Mouse (Mus musculus) olfactory bulb, adult 2 months (tissue): ENCODE measurements at regions not wholly inside any gene's neighbourhood (a gene's known extent, or its start where the extent isn't known, plus 50 kb on each side); places are given as distances from the start of the nearest gene placed in this dataset.
"Not testable (repeated sequence)": the region's sequence is repeated elsewhere in the genome, so short reads cannot be mapped to it uniquely, and the experiment has no call there.

Experiments used
- H3K27ac ChIP-seq: fragments of 200-500 bp; 2 replicates; pipeline ENCODE4 v1.5.1; 2012; ENCODE audit warnings: low read depth, low read length; ENCODE audit not compliant: insufficient read depth
- H3K4me1 ChIP-seq: fragments of 200-500 bp; 2 replicates; pipeline ENCODE4 v1.6.1; 2012; ENCODE audit warnings: low read length; ENCODE audit not compliant: control insufficient read depth, insufficient read depth
- H3K4me3 ChIP-seq: fragments of 200-500 bp; 2 replicates; pipeline ENCODE4 v1.5.1; 2012; ENCODE audit warnings: mild to moderate bottlenecking, low read depth, low read length, moderate library complexity; ENCODE audit not compliant: insufficient read depth
- CTCF ChIP-seq: fragments of 200-500 bp; IDR thresholded peaks from 2 replicates; pipeline ENCODE4 v1.5.1; 2012; ENCODE audit warnings: low read depth, mild to moderate bottlenecking, low read length, moderate library complexity; ENCODE audit not compliant: insufficient read depth
- POLR2A ChIP-seq: fragments of 200-500 bp; IDR thresholded peaks from 2 replicates; pipeline ENCODE4 v1.6.1; 2012; ENCODE audit warnings: mild to moderate bottlenecking, low read depth, low read length, moderate library complexity; ENCODE audit not compliant: insufficient read depth
- WGBS: fragments of 180-500 bp; shearing (Covaris S2); methylation state at CpG from one replicate; pipeline ENCODE4 v1.1.7; 2018; 5-methylcytosine and 5-hydroxymethylcytosine counted together

GRCm38 (mm10) chr3:40405949-40406236 lies 125.2 kb upstream of the Intu start:
- 96% methylated on average over 2 of the region's 2 CpGs for WGBS
- Histone ChIP-seq H3K4me3 (no peak overlapping the region), H3K27ac (no peak overlapping the region), H3K4me1 (no peaks in the 10 kb centered on the region)
- TF ChIP-seq POLR2A (no peak), CTCF (no peak)

- Histone ChIP-seq H3K27ac (no peak overlapping the region), H3K4me1 (no peaks in the 10 kb centered on the region), H3K4me3 (no peak overlapping the region)
- WGBS: 44% methylated on average over 5 of the region's 5 CpGs
- TF ChIP-seq POLR2A: no peak
- no peak for TF ChIP-seq CTCF
These were observed 122.1 kb upstream of the Intu start for GRCm38 (mm10) chr3:40408921-40409488.

- H3K4me1 ChIP-seq: no peaks in the 10 kb centered on the region
- WGBS: 92% methylated on average over 4 of the region's 4 CpGs
- TF ChIP-seq POLR2A (no peak), CTCF (no peak)
- no peak overlapping the region for H3K4me3 ChIP-seq
- H3K27ac ChIP-seq: no peak overlapping the region
These were observed 120.3 kb upstream of the Intu start for GRCm38 (mm10) chr3:40410749-40411310.

GRCm38 (mm10) chr3:40425183-40425844 lies 105.8 kb upstream of the Intu start:
- not testable (repeated sequence) for H3K4me3 ChIP-seq, H3K4me1 ChIP-seq, H3K27ac ChIP-seq
- 75% methylated on average over 18 of the region's 18 CpGs for WGBS

GRCm38 (mm10) chr3:40426070-40426469 lies 105.0 kb upstream of the Intu start:
- H3K4me3 ChIP-seq: no peak overlapping the region
- WGBS: 95% methylated on average over 4 of the region's 4 CpGs
- TF ChIP-seq POLR2A (no peak), CTCF (no peak)
- H3K27ac ChIP-seq: no peak overlapping the region
- no peaks in the 10 kb centered on the region for H3K4me1 ChIP-seq

GRCm38 (mm10) chr3:40428021-40428420 lies 103.1 kb upstream of the Intu start:
- no peaks in the 10 kb centered on the region for H3K4me1 ChIP-seq
- no peak for TF ChIP-seq POLR2A
- no peak for TF ChIP-seq CTCF
- WGBS: 58% methylated on average over 5 of the region's 5 CpGs
- H3K4me3 ChIP-seq: no peak overlapping the region
- no peak overlapping the region for H3K27ac ChIP-seq

- H3K27ac ChIP-seq: no peak overlapping the region
- TF ChIP-seq CTCF: no peak
- TF ChIP-seq POLR2A: no peak
- H3K4me3 ChIP-seq: no peak overlapping the region
- H3K4me1 ChIP-seq: 0 out of 2 replicates have a peak, but pooled peaks cover 4% of the 10 kb centered on the region
- WGBS: 93% methylated on average over 4 of the region's 4 CpGs
These were observed 92.8 kb upstream of the Intu start for GRCm38 (mm10) chr3:40438251-40438650.

GRCm38 (mm10) chr3:40441092-40442036 lies 89.7 kb upstream of the Intu start:
- no peak overlapping the region for H3K27ac ChIP-seq
- WGBS: 53% methylated on average over 14 of the region's 14 CpGs
- TF ChIP-seq POLR2A: no peak
- TF ChIP-seq CTCF: no peak
- 0 out of 2 replicates have a peak, but pooled peaks cover 4% of the 10 kb centered on the region for H3K4me1 ChIP-seq
- no peak overlapping the region for H3K4me3 ChIP-seq

- H3K27ac ChIP-seq: no peak overlapping the region
- no peak overlapping the region for H3K4me3 ChIP-seq
- 31% methylated on average over 20 of the region's 20 CpGs for WGBS
These were observed 87.1 kb upstream of the Intu start for GRCm38 (mm10) chr3:40443788-40444595.

More at GRCm38 (mm10) chr3:40443788-40444595, 87.1 kb upstream of the Intu start:
- TF ChIP-seq POLR2A (no peak), CTCF (peak; percentile 61; the same call in 1 of the 2 replicates)
- H3K4me1 ChIP-seq: 0 out of 2 replicates have a peak, but pooled peaks cover 4% of the 10 kb centered on the region
